Mouse (Mus musculus): ENCODE results near the gene Jph2.

The Jph2 gene

DNA sequence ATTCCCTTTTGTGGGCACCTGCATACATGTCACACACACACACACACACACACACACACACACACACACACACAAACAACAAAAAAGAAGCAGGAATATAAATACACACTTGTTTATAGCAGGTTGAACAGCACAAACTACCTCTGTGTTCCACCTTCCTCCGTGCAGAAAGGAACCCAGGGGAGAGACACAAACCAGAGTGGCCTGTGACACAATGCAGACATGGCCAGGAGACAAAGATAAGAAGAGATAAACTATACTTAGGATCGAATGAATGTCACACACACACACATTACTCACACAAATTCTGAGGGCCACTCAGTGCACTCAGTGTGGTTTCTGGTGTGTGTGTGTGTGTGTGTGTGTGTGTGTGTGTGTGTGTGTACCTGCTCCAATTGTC lies 38.5 kb downstream of the Jph2 start:
- DNase-seq = no peak

DNA sequence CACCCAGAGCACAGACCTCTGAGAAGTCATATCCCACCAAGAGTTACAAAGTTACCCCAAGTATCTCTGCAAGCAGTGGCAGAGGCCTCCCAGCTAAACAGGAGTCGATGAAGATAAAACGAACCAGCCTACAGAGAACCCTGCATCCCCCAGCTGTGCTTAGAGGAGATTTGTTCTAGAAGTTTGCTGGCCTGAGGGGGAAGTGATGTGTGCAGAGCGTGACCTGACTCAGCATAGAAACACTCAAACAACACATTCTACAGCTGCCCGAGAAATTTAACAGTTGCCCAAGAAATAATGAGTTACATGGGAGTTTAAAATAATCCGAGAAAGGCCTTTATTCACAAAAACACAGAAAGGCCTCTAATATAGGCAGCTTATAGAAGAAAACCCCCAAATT lies 39.1 kb downstream of the Jph2 start:
- no peak for DNase-seq

- no peak for DNase-seq
Measured at GRCm38 (mm10) chr2:163356113-163356840, 41.5 kb downstream of the Jph2 start.

GRCm38 (mm10) chr2:163355666-163356065 lies 42.1 kb downstream of the Jph2 start:
- no peak for DNase-seq

DNA sequence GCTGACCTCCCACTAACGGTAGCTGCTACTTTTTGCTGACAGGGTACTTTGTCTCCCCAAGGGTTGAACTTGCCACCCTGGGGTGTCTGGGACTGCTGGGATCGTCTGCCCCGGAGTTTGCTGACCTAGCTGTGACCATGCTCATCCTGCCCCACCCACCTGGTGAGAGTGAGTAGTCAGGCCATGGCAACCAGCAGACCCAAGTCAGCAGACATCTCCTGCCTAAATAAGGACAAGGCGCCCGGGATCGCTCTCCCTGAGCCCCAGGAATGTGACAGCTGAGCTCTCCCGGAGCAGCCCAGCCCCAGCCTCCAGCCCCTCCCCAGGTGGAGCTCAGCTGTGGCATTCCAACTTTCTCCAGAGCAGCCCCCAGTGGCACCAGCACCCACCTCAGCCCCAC lies 44.1 kb downstream of the Jph2 start:
- DNase-seq = no peak

- DNase-seq = no peak
Measured at GRCm38 (mm10) chr2:163350443-163350842, 47.4 kb downstream of the Jph2 start.

GRCm38 (mm10) chr2:163349411-163349810 lies 48.4 kb downstream of the Jph2 start:
- DNase-seq = no peak

DNA sequence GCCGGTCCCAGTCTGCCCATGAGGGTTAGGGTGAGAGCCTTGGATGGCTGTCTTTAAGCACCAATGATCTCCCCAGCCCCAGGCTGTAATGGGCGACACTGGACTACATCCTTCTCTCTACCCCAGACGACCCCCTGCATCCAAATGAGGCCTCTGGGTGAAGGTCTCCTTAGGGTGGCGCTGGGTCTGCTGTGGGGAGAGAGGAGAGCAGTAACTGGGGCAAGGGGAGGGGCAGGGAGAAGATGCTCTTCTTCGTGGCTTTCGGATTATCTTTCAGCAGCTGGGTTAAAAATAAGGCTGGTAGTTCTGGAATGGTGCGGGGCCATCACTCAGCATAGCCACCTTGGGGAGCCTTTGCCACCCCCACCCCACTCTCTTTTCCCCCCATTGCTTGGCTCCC lies 49.1 kb downstream of the Jph2 start:
- no peak for DNase-seq

GRCm38 (mm10) chr2:163347517-163348184 lies 50.1 kb downstream of the Jph2 start:
- no peak for DNase-seq

DNA sequence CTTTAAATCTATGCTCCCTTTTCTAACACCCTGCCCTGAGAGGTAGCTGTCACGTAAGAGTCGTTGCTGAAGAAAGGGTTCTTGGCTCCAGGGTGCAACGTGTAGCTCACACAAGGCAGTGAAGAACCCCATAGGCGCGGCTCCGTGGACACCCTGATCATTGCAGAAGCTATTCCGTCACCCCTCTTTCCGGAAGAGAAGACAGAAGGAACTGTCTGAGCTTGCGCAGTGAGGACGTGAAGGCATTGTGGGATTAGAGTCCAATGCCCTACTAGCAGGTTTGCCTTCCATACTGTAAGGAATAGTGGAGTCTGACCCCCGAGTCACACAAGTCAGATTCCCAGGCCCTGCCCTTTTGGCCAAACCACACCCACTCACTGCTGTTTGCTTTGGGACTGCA lies 51.3 kb downstream of the Jph2 start:
- DNase-seq = no peak

DNA sequence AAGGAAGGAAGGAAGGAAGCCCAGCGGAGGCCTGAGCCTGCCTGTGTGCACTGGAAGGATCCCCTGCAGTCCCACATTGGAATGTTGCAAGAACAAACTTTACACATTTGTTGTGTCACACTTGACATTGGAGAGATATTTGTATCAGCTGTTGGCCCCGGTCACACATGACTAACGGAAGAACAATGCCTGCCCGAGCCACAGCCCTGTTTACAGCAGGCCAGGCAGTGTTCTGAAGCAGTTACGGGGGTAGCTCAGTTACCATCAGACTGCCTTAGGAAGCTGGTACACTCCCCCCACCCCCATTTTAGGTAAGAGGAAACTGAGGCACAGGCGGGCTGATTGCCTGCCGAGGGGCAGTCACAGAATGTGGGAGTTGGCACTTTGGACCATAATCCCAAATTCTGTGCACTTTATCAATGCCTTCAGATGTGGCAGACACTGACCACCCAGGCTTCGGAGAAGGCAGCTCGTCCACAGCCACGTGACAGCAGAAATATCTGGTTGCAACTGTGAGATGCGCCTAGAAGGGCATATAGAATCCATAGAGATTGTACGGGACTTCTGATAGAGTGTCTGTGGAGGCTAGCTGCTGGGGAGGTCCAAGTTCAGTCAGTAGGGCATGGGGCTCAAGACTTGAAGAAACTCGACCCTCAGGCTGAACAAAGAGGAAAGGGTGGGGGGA lies 52.7 kb downstream of the Jph2 start:
- DNase-seq = no peak

- DNase-seq = peak; percentile 38 to 43
Measured at GRCm38 (mm10) chr2:163343671-163344070, 54.1 kb downstream of the Jph2 start.

- DNase-seq = peak in 1 of 2 experiments; percentile 17
Measured at GRCm38 (mm10) chr2:163340263-163340662, 57.5 kb downstream of the Jph2 start.

- DNase-seq = no peak
Measured at GRCm38 (mm10) chr2:163332368-163333055, 65.3 kb downstream of the Jph2 start.

GRCm38 (mm10) chr2:163331423-163331822 lies 66.4 kb downstream of the Jph2 start:
- DNase-seq = no peak

DNA sequence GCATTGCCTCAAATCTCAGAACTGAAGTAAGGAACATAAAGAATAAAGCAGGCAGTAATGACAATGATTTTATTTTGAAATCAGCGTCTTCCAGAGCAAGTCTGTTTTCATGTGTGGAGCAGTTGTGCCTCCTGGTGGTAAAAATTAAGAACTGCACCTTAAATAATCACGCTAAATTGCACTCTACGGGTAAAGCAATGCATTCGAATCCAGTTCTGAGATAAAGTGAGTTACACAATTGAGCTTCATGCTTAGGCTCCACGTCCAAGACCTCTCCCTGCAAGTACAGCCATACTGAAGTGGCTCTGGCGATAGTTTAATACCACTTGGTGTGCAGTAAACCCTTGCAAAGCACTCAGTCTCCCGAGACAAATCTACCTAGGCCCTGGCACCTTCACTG lies 67.1 kb downstream of the Jph2 start:
- DNase-seq = peak; percentile 18 to 21

GRCm38 (mm10) chr2:163323163-163323562 lies 74.6 kb downstream of the Jph2 start:
- no peak for DNase-seq

- no peak for DNase-seq
Measured at GRCm38 (mm10) chr2:163318777-163319176, 79.0 kb downstream of the Jph2 start.

- DNase-seq = no peak
Measured at GRCm38 (mm10) chr2:163317281-163317680, 80.5 kb downstream of the Jph2 start.

- DNase-seq = no peak
Measured at GRCm38 (mm10) chr2:163310163-163310688, 87.6 kb downstream of the Jph2 start.

DNA sequence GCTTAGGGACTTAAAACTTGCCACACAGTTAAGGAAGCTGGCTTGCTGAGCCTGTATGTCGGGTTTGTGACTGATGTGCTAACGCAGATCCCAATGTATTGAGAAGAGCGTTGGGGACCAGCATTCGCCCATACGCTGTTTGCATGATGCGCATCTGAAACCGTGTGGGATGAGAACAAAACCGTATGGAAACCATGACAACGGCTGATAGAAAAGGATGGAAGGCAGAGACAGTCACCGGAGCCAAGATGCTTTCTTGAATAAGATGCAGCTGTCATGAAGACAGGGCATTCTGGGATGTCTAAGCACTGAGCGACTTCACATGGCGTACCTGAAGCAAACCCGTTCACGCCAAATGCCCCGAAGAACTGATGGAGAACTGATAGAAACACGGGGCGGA lies 88.4 kb downstream of the Jph2 start:
- no peak for DNase-seq

GRCm38 (mm10) chr2:163303037-163303436 lies 94.8 kb downstream of the Jph2 start:
- DNase-seq = no peak

DNA sequence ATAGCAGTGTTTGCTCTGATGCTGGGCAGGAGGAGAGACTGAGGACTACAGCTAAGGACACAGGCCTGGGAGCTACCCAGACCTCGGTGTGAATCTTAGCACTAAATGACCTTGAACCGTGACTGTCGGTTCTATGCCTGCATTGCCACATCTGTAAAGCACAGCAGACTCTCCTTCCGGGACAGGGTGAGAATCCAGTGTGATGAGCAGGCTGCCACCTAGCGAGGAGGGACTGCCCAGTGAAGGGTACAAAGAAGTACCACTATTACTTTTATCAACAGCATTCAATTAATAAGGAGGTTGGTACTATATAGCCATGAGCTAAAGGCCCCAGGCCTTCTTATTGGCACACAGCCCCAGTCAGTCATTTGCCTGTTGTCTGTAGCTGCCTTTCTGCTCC lies 96.2 kb downstream of the Jph2 start:
- no peak for DNase-seq
